Mouse (Mus musculus) liver, postnatal 0 days (tissue): Measurements from ENCODE around the gene Tiam1. TPM values are rescaled to one million over a fixed set of nuclear protein-coding genes. Genes with fewer than 3 reads are reported as not detected.

Source experiments
- ATAC-seq: fragments of 200-750 bp; cut with Nextera tagmentation; 2 replicates; pipeline ENCODE4 v1.8.0; 2017; ENCODE audit warnings: mild to moderate bottlenecking, moderate library complexity
- DNase-seq: peaks from one replicate; pipeline ENCODE4 v3.0.0-alpha.2; 2016
- H3K27ac ChIP-seq: fragments of 300-500 bp; sonication (generic); 2 replicates; pipeline ENCODE4 v1.5.1; 2014; ENCODE audit warnings: antibody characterized with exemption, moderate library complexity, mild to moderate bottlenecking, low read depth
- H3K27me3 ChIP-seq: fragments of 300-500 bp; sonication (generic); 2 replicates; pipeline ENCODE4 v1.6.1; 2014; ENCODE audit warnings: low read length, control low read depth, mixed read lengths; ENCODE audit not compliant: insufficient read depth
- H3K36me3 ChIP-seq: fragments of 300-500 bp; sonication (generic); replicated peaks from 2 replicates; pipeline ENCODE4 v1.6.1; 2014; ENCODE audit warnings: mild to moderate bottlenecking, control low read depth, low read length, moderate library complexity, mixed read lengths; ENCODE audit not compliant: insufficient read depth
- H3K4me1 ChIP-seq: fragments of 300-500 bp; sonication (generic); 2 replicates; pipeline ENCODE4 v1.6.1; 2014; ENCODE audit warnings: antibody characterized with exemption, mild to moderate bottlenecking, control low read depth; ENCODE audit not compliant: insufficient read depth
- H3K4me2 ChIP-seq: fragments of 300-500 bp; sonication (generic); 2 replicates; pipeline ENCODE4 v1.6.1; 2014; ENCODE audit warnings: low read depth, mild to moderate bottlenecking, low read length, moderate library complexity, mixed read lengths
- H3K4me3 ChIP-seq: fragments of 300-500 bp; sonication (generic); 2 replicates; pipeline ENCODE4 v1.5.1; 2014; ENCODE audit warnings: low read depth, low read length
- H3K9ac ChIP-seq: fragments of 300-500 bp; sonication (generic); replicated peaks from 2 replicates; pipeline ENCODE4 v1.6.1; 2014; ENCODE audit warnings: mild to moderate bottlenecking, moderate library complexity
- H3K9me3 ChIP-seq: fragments of 300-500 bp; sonication (generic); 2 replicates; pipeline ENCODE4 v1.6.1; 2016; ENCODE audit warnings: mild to moderate bottlenecking, control low read depth, low read length, mixed read lengths
- CTCF ChIP-seq: sonication (generic); IDR thresholded peaks from 2 replicates; pipeline ENCODE4 v1.5.1; 2016; ENCODE audit warnings: antibody characterized with exemption, low read depth
- EP300 ChIP-seq: IDR thresholded peaks from 2 replicates; pipeline ENCODE4 v1.6.1; 2016; ENCODE audit warnings: antibody characterized with exemption, low read depth, mild to moderate bottlenecking
- WGBS: fragments of 180-500 bp; shearing (Covaris S2); extraction: QIAGEN DNeasy Blood & Tissue Kit; methylation state at CpG from one replicate; pipeline ENCODE4 v1.1.7; 2014; ENCODE audit not compliant: insufficient replicate concordance; 5-methylcytosine and 5-hydroxymethylcytosine counted together
- polyA plus RNA-seq: library from polyadenylated mRNA; unstranded; fragments of >200 nt; fragmentation: Nextera tagmentation; extraction: Ambion mirVana; gene quantifications from 2 replicates; pipeline ENCODE4 v1.2.1, GENCODE M21; 2015

Gene Tiam1
- polyA plus RNA-seq, 1 experiment from 2014 or later: 3.2 TPM

GRCm38 (mm10) chr16:89840361-89840760 is 303.2 kb downstream of the Tiam1 start:
- no peak overlapping the region for H3K27ac ChIP-seq
- H3K27me3 ChIP-seq: 0 out of 2 replicates have a peak, but pooled peaks cover 5% of the 10 kb centered on the region
- WGBS: 83% methylated on average over 6 of the region's 6 CpGs
- no peak overlapping the region for H3K9ac ChIP-seq
- no peaks in the 10 kb centered on the region for H3K4me1 ChIP-seq
- no peaks in the 10 kb centered on the region for H3K36me3 ChIP-seq
- H3K4me3 ChIP-seq: no peak overlapping the region
- DNase-seq: no peak
- no peak for TF ChIP-seq CTCF
- no peak for TF ChIP-seq EP300
- H3K4me2 ChIP-seq: no peak overlapping the region
- no peaks in the 10 kb centered on the region for H3K9me3 ChIP-seq
- ATAC-seq: no peak

GRCm38 (mm10) chr16:89839829-89840228 is 303.7 kb downstream of the Tiam1 start:
- no peak overlapping the region for H3K9ac ChIP-seq
- 81% methylated on average over 5 of the region's 5 CpGs for WGBS
- ATAC-seq (no peak), DNase-seq (no peak)
- no peak overlapping the region for H3K4me2 ChIP-seq
- 0 out of 2 replicates have a peak, but pooled peaks cover 5% of the 10 kb centered on the region for H3K27me3 ChIP-seq
- no peak overlapping the region for H3K27ac ChIP-seq
- H3K4me3 ChIP-seq: no peak overlapping the region
- H3K4me1 ChIP-seq: no peaks in the 10 kb centered on the region
- no peak for TF ChIP-seq EP300
- TF ChIP-seq CTCF: no peak
- no peaks in the 10 kb centered on the region for H3K9me3 ChIP-seq
- no peaks in the 10 kb centered on the region for H3K36me3 ChIP-seq

GRCm38 (mm10) chr16:89837096-89837495 is 306.5 kb downstream of the Tiam1 start:
- H3K9ac ChIP-seq: no peak overlapping the region
- TF ChIP-seq CTCF: no peak
- no peak for TF ChIP-seq EP300
- H3K9me3 ChIP-seq: no peaks in the 10 kb centered on the region
- no peak overlapping the region for H3K4me3 ChIP-seq
- DNase-seq (no peak), ATAC-seq (no peak)
- H3K36me3 ChIP-seq: no peaks in the 10 kb centered on the region
- H3K4me1 ChIP-seq: no peaks in the 10 kb centered on the region
- 0 out of 2 replicates have a peak, but pooled peaks cover 5% of the 10 kb centered on the region for H3K27me3 ChIP-seq
- no peak overlapping the region for H3K27ac ChIP-seq
- no peak overlapping the region for H3K4me2 ChIP-seq
- WGBS: 59% methylated on average over 9 of the region's 9 CpGs

DNA sequence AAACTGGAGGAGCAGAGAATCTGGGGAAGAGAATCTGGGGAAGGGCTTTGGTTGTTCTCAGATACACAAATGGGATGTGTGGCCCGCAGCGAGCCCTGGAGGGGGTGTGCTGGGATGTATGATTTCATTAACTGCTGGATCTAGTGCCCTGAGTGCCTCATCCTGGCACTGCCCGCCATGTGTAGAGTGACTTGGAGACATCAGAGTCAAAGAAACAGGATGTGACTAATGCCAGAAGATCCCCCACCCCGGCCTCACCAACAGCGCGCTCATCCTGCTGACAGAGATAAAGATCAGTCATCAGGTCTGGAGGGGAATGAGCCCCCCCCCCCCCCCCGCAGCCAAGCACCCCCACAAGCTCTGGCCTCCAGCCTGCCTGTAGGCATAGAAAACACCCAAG is 308.0 kb downstream of the Tiam1 start:
- no peak overlapping the region for H3K27ac ChIP-seq
- H3K9ac ChIP-seq: no peak overlapping the region
- H3K4me1 ChIP-seq: no peaks in the 10 kb centered on the region
- 56% methylated on average over 7 of the region's 7 CpGs for WGBS
- DNase-seq (no peak), ATAC-seq (no peak)
- H3K27me3 ChIP-seq: 0 out of 2 replicates have a peak, but pooled peaks cover 2% of the 10 kb centered on the region
- no peak overlapping the region for H3K4me2 ChIP-seq
- no peak overlapping the region for H3K4me3 ChIP-seq
- H3K36me3 ChIP-seq: no peaks in the 10 kb centered on the region
- TF ChIP-seq EP300: no peak
- no peak for TF ChIP-seq CTCF
- H3K9me3 ChIP-seq: no peaks in the 10 kb centered on the region

DNA sequence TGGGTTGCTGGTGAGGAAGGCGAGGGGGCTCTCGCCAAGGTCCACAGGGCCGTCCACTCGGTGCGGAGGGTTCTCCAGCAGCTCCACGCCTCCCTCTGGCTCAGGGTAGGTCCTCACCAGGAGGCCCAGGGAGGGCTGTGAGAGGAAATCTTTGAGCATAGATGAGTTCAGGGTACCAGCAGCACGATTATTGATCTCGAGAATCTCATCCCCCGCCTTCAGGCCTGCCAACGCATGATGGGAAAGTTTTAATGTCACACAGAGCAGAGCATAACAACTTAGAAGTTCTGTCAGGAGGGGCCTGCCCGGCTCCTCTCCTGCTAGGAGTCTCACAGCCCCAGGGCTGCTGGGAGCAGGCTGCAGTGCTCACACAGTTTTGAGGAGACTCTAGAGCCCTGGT is 310.6 kb downstream of the Tiam1 start:
- Histone ChIP-seq H3K27ac (no peak overlapping the region), H3K9ac (no peak overlapping the region), H3K9me3 (no peaks in the 10 kb centered on the region), H3K4me3 (no peak overlapping the region), H3K27me3 (0 out of 2 replicates have a peak, but pooled peaks cover 2% of the 10 kb centered on the region), H3K4me1 (no peaks in the 10 kb centered on the region), H3K36me3 (no peaks in the 10 kb centered on the region), H3K4me2 (no peak overlapping the region)
- ATAC-seq: no peak
- 88% methylated on average over 11 of the region's 11 CpGs for WGBS
- TF ChIP-seq EP300: no peak
- TF ChIP-seq CTCF: no peak
- no peak for DNase-seq

GRCm38 (mm10) chr16:89831172-89831571 is 312.4 kb downstream of the Tiam1 start:
- TF ChIP-seq EP300 (no peak), CTCF (peak; percentile 75)
- ATAC-seq (no peak), DNase-seq (no peak)
- Histone ChIP-seq H3K9me3 (no peaks in the 10 kb centered on the region), H3K9ac (no peak overlapping the region), H3K4me1 (no peaks in the 10 kb centered on the region), H3K27ac (no peak overlapping the region), H3K36me3 (no peaks in the 10 kb centered on the region), H3K27me3 (no peaks in the 10 kb centered on the region), H3K4me3 (no peak overlapping the region), H3K4me2 (no peak overlapping the region)
- 24% methylated on average over 10 of the region's 10 CpGs for WGBS

- TF ChIP-seq CTCF: no peak
- peak; percentile 57 for TF ChIP-seq EP300
- Histone ChIP-seq H3K4me2 (peak overlapping the region; percentile 20), H3K36me3 (no peaks in the 10 kb centered on the region), H3K4me1 (no peaks in the 10 kb centered on the region), H3K27me3 (no peaks in the 10 kb centered on the region), H3K9ac (no peak overlapping the region), H3K27ac (0 out of 2 replicates have a peak overlapping the region, but pooled peaks have one; percentile 18), H3K4me3 (no peak overlapping the region), H3K9me3 (no peaks in the 10 kb centered on the region)
- WGBS: 46% methylated on average over 15 of the region's 15 CpGs
- DNase-seq (no peak), ATAC-seq (peak; percentile 73)
These were observed 313.3 kb downstream of the Tiam1 start for GRCm38 (mm10) chr16:89830221-89830648.
